Mouse (Mus musculus) lung, adult 2 months (tissue): Measurements from ENCODE around the gene Itpk1.

Experiments
- CTCF ChIP-seq: fragments of 200-500 bp; IDR thresholded peaks from 2 replicates; pipeline ENCODE4 v1.5.1; 2011; ENCODE audit warnings: mild to moderate bottlenecking, low read length, control low read depth; ENCODE audit not compliant: insufficient read depth
- POLR2A ChIP-seq: fragments of 200-500 bp; IDR thresholded peaks from 2 replicates; pipeline ENCODE4 v1.6.1; 2011; ENCODE audit warnings: low read depth, mild to moderate bottlenecking, control low read depth, low read length, borderline replicate concordance; ENCODE audit errors: extremely low read depth

GRCm38 (mm10) chr12:102607066-102607465 is 97.7 kb downstream of the Itpk1 start:
- TF ChIP-seq CTCF (peak; percentile 20; the same call in 1 of the 2 replicates), POLR2A (no peak)
